Mouse (Mus musculus) spleen, adult 2 months (tissue): ENCODE measurements around the gene Hdac5. TPM values are rescaled to one million over a fixed set of nuclear protein-coding genes. Genes with fewer than 3 reads are reported as not detected.

Experiments used
- DNase-seq, 2 experiments: peaks; one replicate each; pipeline versions ENCODE4 v3.0.0 to v3.0.0-alpha.2; 2012 to 2021; ENCODE audit warnings: low spot score in 2 of 2, low read depth in 1 of 2
- H3K27ac ChIP-seq: fragments of 200-500 bp; 2 replicates; pipeline ENCODE4 v1.5.1; 2012; ENCODE audit warnings: low read length, inconsistent platforms; ENCODE audit not compliant: insufficient read depth
- H3K27me3 ChIP-seq: fragments of 200-500 bp; 2 replicates; pipeline ENCODE4 v1.6.1; 2012; ENCODE audit warnings: mild to moderate bottlenecking, moderate library complexity, low read length, inconsistent platforms; ENCODE audit not compliant: control insufficient read depth, insufficient read depth
- H3K36me3 ChIP-seq: fragments of 200-500 bp; 2 replicates; pipeline ENCODE4 v1.6.1; 2012; ENCODE audit warnings: mild to moderate bottlenecking, low read length, inconsistent platforms; ENCODE audit not compliant: control insufficient read depth, insufficient read depth
- H3K4me1 ChIP-seq: fragments of 200-500 bp; 2 replicates; pipeline ENCODE4 v1.6.1; 2011; ENCODE audit warnings: inconsistent platforms; ENCODE audit not compliant: control insufficient read depth, insufficient read depth, insufficient read length
- H3K4me3 ChIP-seq: fragments of 200-500 bp; 2 replicates; pipeline ENCODE4 v1.5.1; 2011; ENCODE audit warnings: mild to moderate bottlenecking, inconsistent platforms; ENCODE audit not compliant: insufficient read depth, insufficient read length; ENCODE audit errors: extremely low read depth
- CTCF ChIP-seq: fragments of 200-500 bp; IDR thresholded peaks from 2 replicates; pipeline ENCODE4 v1.5.1; 2011; ENCODE audit warnings: mild to moderate bottlenecking, inconsistent platforms; ENCODE audit not compliant: insufficient read depth, insufficient read length, insufficient replicate concordance; ENCODE audit errors: extremely low read depth
- POLR2A ChIP-seq: fragments of 200-500 bp; IDR thresholded peaks from 2 replicates; pipeline ENCODE4 v1.6.1; 2011; ENCODE audit warnings: low read depth, low read length, inconsistent platforms
- WGBS: fragments of 180-500 bp; shearing (Covaris S2); methylation state at CpG from one replicate; pipeline ENCODE4 v1.1.7; 2018; 5-methylcytosine and 5-hydroxymethylcytosine counted together
- polyA plus RNA-seq: library from polyadenylated mRNA; depleted of rRNA; stranded (reverse); fragments of >200 nt; gene quantifications from 2 replicates; pipeline ENCODE4 v1.2.3, GENCODE M21; 2012

Hdac5 gene
- polyA plus RNA-seq, 1 experiment, result 71.9 TPM

- H3K36me3 ChIP-seq, result 0 out of 2 replicates have a peak, but pooled peaks cover 1% of the 10 kb centered on the region
- H3K4me1 ChIP-seq, result peaks cover 11% of the 10 kb centered on the region; the same call in 1 of the 2 replicates
- WGBS, result 84% methylated on average over 12 of the region's 12 CpGs
- H3K27me3 ChIP-seq, result no peaks in the 10 kb centered on the region
- no peak for TF ChIP-seq CTCF
- TF ChIP-seq POLR2A, result no peak
- H3K27ac ChIP-seq, result no peak overlapping the region
- no peak for DNase-seq
- H3K4me3 ChIP-seq, result no peak overlapping the region
Measured at GRCm38 (mm10) chr11:102227270-102228190, 2.4 kb downstream of the Hdac5 start.

- Histone ChIP-seq H3K4me3 (no peak overlapping the region), H3K27me3 (no peaks in the 10 kb centered on the region), H3K27ac (no peak overlapping the region), H3K36me3 (0 out of 2 replicates have a peak, but pooled peaks cover 1% of the 10 kb centered on the region), H3K4me1 (peaks cover 17% of the 10 kb centered on the region; the same call in 1 of the 2 replicates)
- TF ChIP-seq CTCF (no peak), POLR2A (no peak)
- 93% methylated on average over 12 of the region's 12 CpGs for WGBS
- no peak for DNase-seq
Measured at GRCm38 (mm10) chr11:102226067-102226978, 3.6 kb downstream of the Hdac5 start.

- Histone ChIP-seq H3K4me1 (peaks cover 17% of the 10 kb centered on the region; the same call in 1 of the 2 replicates), H3K27ac (no peak overlapping the region), H3K4me3 (no peak overlapping the region), H3K27me3 (no peaks in the 10 kb centered on the region), H3K36me3 (0 out of 2 replicates have a peak, but pooled peaks cover 1% of the 10 kb centered on the region)
- TF ChIP-seq POLR2A (no peak), CTCF (no peak)
- WGBS, result 78% methylated on average over 5 of the region's 5 CpGs
- DNase-seq, result no peak
Measured at GRCm38 (mm10) chr11:102225221-102225620, 4.7 kb downstream of the Hdac5 start.

GRCm38 (mm10) chr11:102224686-102225085, 5.3 kb downstream of the Hdac5 start:
- DNase-seq, result no peak
- 73% methylated on average over 22 of the region's 22 CpGs for WGBS
- H3K27ac ChIP-seq, result no peak overlapping the region
- H3K4me1 ChIP-seq, result peaks cover 19% of the 10 kb centered on the region; the same call in 1 of the 2 replicates
- TF ChIP-seq POLR2A, result no peak
- TF ChIP-seq CTCF, result no peak
- no peak overlapping the region for H3K4me3 ChIP-seq
- H3K36me3 ChIP-seq, result 0 out of 2 replicates have a peak, but pooled peaks cover 1% of the 10 kb centered on the region
- H3K27me3 ChIP-seq, result no peaks in the 10 kb centered on the region

GRCm38 (mm10) chr11:102223166-102223565, 6.8 kb downstream of the Hdac5 start:
- WGBS, result 35% methylated on average over 6 of the region's 6 CpGs
- DNase-seq, result peak; percentile 46 to 73
- Histone ChIP-seq H3K4me1 (peaks cover 27% of the 10 kb centered on the region), H3K36me3 (0 out of 2 replicates have a peak, but pooled peaks cover 1% of the 10 kb centered on the region), H3K27me3 (no peaks in the 10 kb centered on the region), H3K4me3 (no peak overlapping the region), H3K27ac (no peak overlapping the region)
- TF ChIP-seq CTCF, result peak; percentile 53; the same call in 1 of the 2 replicates
- TF ChIP-seq POLR2A, result no peak

GRCm38 (mm10) chr11:102221954-102222351, 8.0 kb downstream of the Hdac5 start:
- H3K4me3 ChIP-seq, result no peak overlapping the region
- H3K27ac ChIP-seq, result no peak overlapping the region
- DNase-seq, result no peak
- no peak for TF ChIP-seq POLR2A
- TF ChIP-seq CTCF, result no peak
- 0 out of 2 replicates have a peak, but pooled peaks cover 1% of the 10 kb centered on the region for H3K36me3 ChIP-seq
- WGBS, result 68% methylated on average over 7 of the region's 8 CpGs
- peaks cover 32% of the 10 kb centered on the region for H3K4me1 ChIP-seq
- H3K27me3 ChIP-seq, result no peaks in the 10 kb centered on the region
